Mouse (Mus musculus) urinary bladder, adult 2 months (tissue): Measurements from ENCODE around the gene Hpdl. TPM values are rescaled to one million over a fixed set of nuclear protein-coding genes. Genes with fewer than 3 reads are reported as not detected.

ENCODE experiments used
- DNase-seq: peaks from one replicate; pipeline ENCODE4 v3.0.0; 2022; ENCODE audit warnings: low spot score
- polyA plus RNA-seq: library from polyadenylated mRNA; depleted of rRNA; stranded (reverse); fragments of >200 nt; gene quantifications from 2 replicates; pipeline ENCODE4 v1.2.3, GENCODE M21; 2012; rRNA removed

Gene Hpdl
- polyA plus RNA-seq, 1 experiment: 0.26 TPM

- no peak for DNase-seq
Observed at GRCm38 (mm10) chr4:116799901-116800300, 21.6 kb downstream of the Hpdl start.

GRCm38 (mm10) chr4:116796442-116797110 is 24.9 kb downstream of the Hpdl start:
- no peak for DNase-seq

GRCm38 (mm10) chr4:116794273-116794672 is 27.2 kb downstream of the Hpdl start:
- DNase-seq: no peak

GRCm38 (mm10) chr4:116792453-116792852 is 29.1 kb downstream of the Hpdl start:
- DNase-seq: no peak

GRCm38 (mm10) chr4:116788956-116789355 is 32.6 kb downstream of the Hpdl start:
- no peak for DNase-seq

- no peak for DNase-seq
Observed at GRCm38 (mm10) chr4:116787985-116788760, 33.3 kb downstream of the Hpdl start.

- no peak for DNase-seq
Observed at GRCm38 (mm10) chr4:116786587-116786986, 34.9 kb downstream of the Hpdl start.

GRCm38 (mm10) chr4:116782171-116782570 is 39.3 kb downstream of the Hpdl start:
- no peak for DNase-seq

- DNase-seq: no peak
Observed at GRCm38 (mm10) chr4:116781366-116781765, 40.1 kb downstream of the Hpdl start.

- no peak for DNase-seq
Observed at GRCm38 (mm10) chr4:116780541-116780940, 41.0 kb downstream of the Hpdl start.

- no peak for DNase-seq
Observed at GRCm38 (mm10) chr4:116777079-116777478, 44.4 kb downstream of the Hpdl start.

- no peak for DNase-seq
Observed at GRCm38 (mm10) chr4:116776391-116776790, 45.1 kb downstream of the Hpdl start.

Other genes starting within 250 kb of the Hpdl start
- gene Ccdc17, start 225.1 kb downstream of the Hpdl start, polyA plus RNA-seq: 17.2 and 22.3 TPM in 2 replicates
- gene Nasp, start 193.8 kb downstream of the Hpdl start, polyA plus RNA-seq: 10.2 and 11.7 TPM in 2 replicates
- 520 and 554 TPM in 2 replicates for gene Akr1a1, start 170.0 kb downstream of the Hpdl start, polyA plus RNA-seq
- gene Prdx1, start 136.2 kb downstream of the Hpdl start, polyA plus RNA-seq: 456 and 471 TPM in 2 replicates
- gene Mmachc, start 113.3 kb downstream of the Hpdl start, polyA plus RNA-seq: 16.8 and 18.0 TPM in 2 replicates
- 41.4 and 63.0 TPM in 2 replicates for gene Ccdc163, start 113.2 kb downstream of the Hpdl start, polyA plus RNA-seq
- gene Tesk2, start 100.8 kb downstream of the Hpdl start, polyA plus RNA-seq: 7.2 and 7.7 TPM in 2 replicates
- gene Toe1, start 14.1 kb downstream of the Hpdl start, polyA plus RNA-seq: 25.8 and 31.2 TPM in 2 replicates
- 5.0 and 6.6 TPM in 2 replicates for gene Mutyh, start 14.0 kb downstream of the Hpdl start, polyA plus RNA-seq
- gene Zswim5, start 55.7 kb upstream of the Hpdl start, polyA plus RNA-seq: 1.2 and 1.3 TPM in 2 replicates
- 71.3 and 75.4 TPM in 2 replicates for gene Urod, start 172.7 kb upstream of the Hpdl start, polyA plus RNA-seq
- 27.9 and 30.0 TPM in 2 replicates for gene Hectd3, start 173.6 kb upstream of the Hpdl start, polyA plus RNA-seq
- gene Eif2b3, start 197.7 kb upstream of the Hpdl start, polyA plus RNA-seq: 21.9 and 24.0 TPM in 2 replicates